Mouse (Mus musculus) C2C12 (cell line): ENCODE measurements around the gene Rbm20.

Experiments
- CTCF ChIP-seq: IDR thresholded peaks from one replicate; pipeline ENCODE4 v1.5.1; 2011; ENCODE audit not compliant: control insufficient read depth, insufficient read depth, insufficient read length
- FOSL1 ChIP-seq: IDR thresholded peaks from one replicate; pipeline ENCODE4 v1.8.0; 2011; ENCODE audit warnings: mild to moderate bottlenecking, low read length; ENCODE audit not compliant: poor library complexity, insufficient read depth, severe bottlenecking
- MYOD1 ChIP-seq: IDR thresholded peaks from one replicate; pipeline ENCODE4 v1.6.1; 2011; ENCODE audit warnings: low read depth; ENCODE audit not compliant: control insufficient read depth, insufficient read length

- no peak for TF ChIP-seq CTCF
- TF ChIP-seq FOSL1 = no peak
- TF ChIP-seq MYOD1 = no peak
Observed at GRCm38 (mm10) chr19:53885450-53885849, 208.3 kb downstream of the Rbm20 start.
